Mouse (Mus musculus): ENCODE data around the gene Taf3. TPM values are rescaled to one million over a fixed set of nuclear protein-coding genes. Genes with fewer than 3 reads are reported as not detected.

The Taf3 gene
- total and polyA plus RNA-seq, 3 experiments = 8.3 to 20.9 TPM; not detected in 1

GRCm38 (mm10) chr2:10051996-10052395, 3.6 kb upstream of the Taf3 start:
- H3K27ac ChIP-seq (ENCODE audit: control insufficient read depth, low read depth, low read length) = no peak overlapping the region
- H3K4me3 ChIP-seq (ENCODE audit: control insufficient read depth in 1 of 2, insufficient read depth in 1 of 2, low read depth in 2 of 2, low read length in 2 of 2) = no peak overlapping the region
- no peaks in the 10 kb centered on the region for H3K9me3 ChIP-seq (replicated peaks; ENCODE audit: insufficient read depth, low read length)
- peaks cover 0 to 3% of the 10 kb centered on the region in 2 experiments; a peak in 2 of 4 replicates for H3K4me1 ChIP-seq (ENCODE audit: control insufficient read depth in 1 of 2, insufficient read depth in 2 of 2, low read length in 2 of 2)
- no peak for DNase-seq (ENCODE audit: low read depth, low spot score)
- H3K27me3 ChIP-seq (ENCODE audit: control insufficient read depth in 1 of 2, insufficient read depth in 2 of 2, low read length in 2 of 2) = no peaks in the 10 kb centered on the region
- H3K79me2 ChIP-seq (ENCODE audit: control insufficient read depth, insufficient read depth, low read length, poor library complexity) = peaks cover 14% of the 10 kb centered on the region
- H3K36me3 ChIP-seq (ENCODE audit: control insufficient read depth in 1 of 2, insufficient read depth in 2 of 2, low read length in 2 of 2) = peaks cover 4 to 10% of the 10 kb centered on the region in 2 experiments; a peak in 3 of 4 replicates
- no peak for TF ChIP-seq MAX (IDR thresholded peaks at IDR 0.05; ENCODE audit: low read length)
- no peak for TF ChIP-seq TCF12 (IDR thresholded peaks at IDR 0.05; ENCODE audit: low read depth, low read length)
- no peak for TF ChIP-seq ZC3H11A (IDR thresholded peaks at IDR 0.05; ENCODE audit: low read depth, low read length)
- no peak for TF ChIP-seq ZNF384 (IDR thresholded peaks at IDR 0.05; ENCODE audit: low read depth, low read length)
- no peak for TF ChIP-seq NRF1 (IDR thresholded peaks at IDR 0.05; ENCODE audit: insufficient read depth, low read depth, low read length, poor library complexity, severe bottlenecking)
- TF ChIP-seq GABPA (IDR thresholded peaks at IDR 0.05; ENCODE audit: low read depth, low read length) = no peak
- no peak for TF ChIP-seq BHLHE40 (IDR thresholded peaks at IDR 0.05; ENCODE audit: borderline replicate concordance, low read depth, low read length)
- no peak for TF ChIP-seq USF2 (IDR thresholded peaks at IDR 0.05; ENCODE audit: borderline replicate concordance in 1 of 2, insufficient read depth in 1 of 2, low read depth in 1 of 2, low read length in 2 of 2)
- no peak for TF ChIP-seq MYC (IDR thresholded peaks at IDR 0.05; ENCODE audit: low read depth, low read length)
- TF ChIP-seq RAD21 (IDR thresholded peaks at IDR 0.05; ENCODE audit: low read depth, low read length) = no peak
- TF ChIP-seq UBTF (IDR thresholded peaks at IDR 0.05; ENCODE audit: borderline replicate concordance, insufficient read depth, low read depth, low read length) = no peak
- TF ChIP-seq CHD2 (IDR thresholded peaks at IDR 0.05; ENCODE audit: low read length) = no peak
- TF ChIP-seq MEF2A (IDR thresholded peaks at IDR 0.05; ENCODE audit: extremely low read depth, insufficient replicate concordance, low read depth, low read length, poor library complexity, severe bottlenecking) = no peak
- TF ChIP-seq TBP (IDR thresholded peaks at IDR 0.05; ENCODE audit: low read depth, low read length) = no peak
- TF ChIP-seq EP300 (IDR thresholded peaks at IDR 0.05; ENCODE audit: low read depth in 1 of 2, low read length in 2 of 2) = no peak
- H3K9ac ChIP-seq (ENCODE audit: control insufficient read depth, low read depth, low read length, poor library complexity, severe bottlenecking) = no peak overlapping the region

GRCm38 (mm10) chr2:10050878-10051277, 2.5 kb upstream of the Taf3 start:
- Histone ChIP-seq H3K9ac (ENCODE audit: control insufficient read depth, low read depth, low read length, poor library complexity, severe bottlenecking) (no peak overlapping the region), H3K27me3 (ENCODE audit: control insufficient read depth in 1 of 2, insufficient read depth in 2 of 2, low read length in 2 of 2) (no peaks in the 10 kb centered on the region), H3K9me3 (replicated peaks; ENCODE audit: insufficient read depth, low read length) (no peaks in the 10 kb centered on the region), H3K4me1 (ENCODE audit: control insufficient read depth in 1 of 2, insufficient read depth in 2 of 2, low read length in 2 of 2) (peaks cover 0 to 4% of the 10 kb centered on the region in 2 experiments; a peak in 3 of 4 replicates), H3K79me2 (ENCODE audit: control insufficient read depth, insufficient read depth, low read length, poor library complexity) (peaks cover 21% of the 10 kb centered on the region), H3K36me3 (ENCODE audit: control insufficient read depth in 1 of 2, insufficient read depth in 2 of 2, low read length in 2 of 2) (peaks cover 2 to 5% of the 10 kb centered on the region in 2 experiments; a peak in 3 of 4 replicates), H3K27ac (ENCODE audit: control insufficient read depth, low read depth, low read length) (no peak overlapping the region), H3K4me3 (ENCODE audit: control insufficient read depth in 1 of 2, insufficient read depth in 1 of 2, low read depth in 2 of 2, low read length in 2 of 2) (no peak overlapping the region)
- no peak for DNase-seq (ENCODE audit: low read depth, low spot score)
- TF ChIP-seq SMC3 (IDR thresholded peaks at IDR 0.05; ENCODE audit: low read depth, low read length) (no peak), ZNF384 (IDR thresholded peaks at IDR 0.05; ENCODE audit: low read depth, low read length) (no peak), UBTF (IDR thresholded peaks at IDR 0.05; ENCODE audit: borderline replicate concordance, insufficient read depth, low read depth, low read length) (no peak), MAX (IDR thresholded peaks at IDR 0.05; ENCODE audit: low read length) (no peak), POLR2A (IDR thresholded peaks at IDR 0.05; ENCODE audit: control insufficient read depth in 1 of 2, insufficient read depth in 1 of 2, low read depth in 1 of 2, low read length in 2 of 2, poor library complexity in 1 of 2) (no peak), RAD21 (IDR thresholded peaks at IDR 0.05; ENCODE audit: low read depth, low read length) (no peak), JUND (IDR thresholded peaks at IDR 0.05; ENCODE audit: low read depth, low read length) (no peak), POLR2AphosphoS5 (IDR thresholded peaks at IDR 0.05; ENCODE audit: borderline replicate concordance, low read depth, low read length) (no peak), POLR2AphosphoS2 (IDR thresholded peaks at IDR 0.05; ENCODE audit: low read length) (no peak), BHLHE40 (IDR thresholded peaks at IDR 0.05; ENCODE audit: borderline replicate concordance, low read depth, low read length) (no peak), MAZ (IDR thresholded peaks at IDR 0.05; ENCODE audit: low read depth, low read length) (no peak), ZKSCAN1 (IDR thresholded peaks at IDR 0.05; ENCODE audit: low read depth, low read length) (no peak)

Data from MEL (cell line).